Mouse (Mus musculus) CD4-positive, CD25-positive, alpha-beta regulatory T cell, adult 2 months (primary cell): ENCODE data around the gene Ncapd3.

ENCODE experiments used
- DNase-seq: peaks from one replicate; pipeline ENCODE4 v3.0.0-alpha.2; 2012; ENCODE audit warnings: low read depth, low spot score

The Ncapd3 gene

DNA sequence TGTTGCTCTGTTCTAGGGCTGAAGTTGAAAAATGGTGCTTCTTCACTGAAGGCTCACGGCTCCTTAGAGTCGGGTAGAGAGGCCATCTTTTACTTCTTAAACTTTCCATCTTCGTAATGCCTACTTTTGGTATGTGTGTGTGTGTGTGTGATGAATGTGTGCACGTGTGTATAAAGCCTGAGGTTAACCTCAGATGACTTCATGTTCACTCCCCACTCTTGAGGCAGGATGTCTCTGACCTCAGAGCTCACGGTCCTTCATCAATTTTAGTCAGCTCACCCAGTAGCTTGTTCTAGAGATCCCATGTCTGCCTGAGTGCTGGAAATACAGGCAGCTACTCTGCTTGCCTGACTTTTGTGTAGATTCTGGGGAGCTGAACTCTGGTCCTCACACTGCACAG, 13.9 kb downstream of the Ncapd3 start:
- peak; percentile 37 for DNase-seq

GRCm38 (mm10) chr9:27049492-27049891, 19.5 kb downstream of the Ncapd3 start:
- no peak for DNase-seq

GRCm38 (mm10) chr9:27058341-27058740, 28.4 kb downstream of the Ncapd3 start:
- no peak for DNase-seq

DNA sequence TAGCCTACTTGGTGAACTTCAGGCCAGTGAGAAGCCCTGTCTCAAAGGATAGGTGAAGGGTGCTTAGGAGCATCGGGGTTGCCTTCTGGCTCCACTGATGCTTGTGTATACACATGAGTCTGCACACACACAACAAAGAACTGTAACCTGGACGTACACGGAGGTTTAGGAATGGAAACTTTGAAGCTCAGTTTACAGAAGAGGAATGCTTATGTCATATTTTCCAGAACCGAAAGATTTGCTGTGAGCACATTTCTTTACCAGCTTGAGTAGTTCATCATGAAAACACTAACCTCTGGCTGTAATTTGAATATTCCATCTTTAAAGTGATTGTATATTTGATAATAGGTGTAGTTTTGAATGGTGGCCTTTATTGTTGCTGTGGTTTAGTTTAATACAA, 40.9 kb downstream of the Ncapd3 start:
- peak; percentile 4 for DNase-seq

- peak; percentile 4 for DNase-seq
Observed at GRCm38 (mm10) chr9:27074677-27075076, 44.7 kb downstream of the Ncapd3 start.

DNA sequence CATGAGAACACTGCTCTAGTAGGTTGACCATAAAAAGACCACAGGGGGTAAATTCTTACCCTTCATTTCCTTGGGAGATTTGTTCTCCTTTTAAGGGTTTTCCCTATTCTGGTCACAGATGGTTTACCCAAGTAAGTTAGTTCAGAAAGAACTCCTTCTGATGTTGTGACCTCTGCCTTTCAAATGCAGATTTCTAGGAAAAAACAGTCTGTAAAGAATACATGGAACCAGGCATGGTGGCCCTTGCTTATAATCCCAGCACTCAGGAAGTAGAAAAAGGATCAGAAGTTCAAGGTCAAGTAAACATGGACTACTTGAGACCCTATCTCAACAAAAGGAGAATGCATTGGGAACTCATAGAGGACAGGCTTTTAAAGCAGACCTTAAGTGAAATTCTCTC, 45.8 kb downstream of the Ncapd3 start:
- no peak for DNase-seq

DNA sequence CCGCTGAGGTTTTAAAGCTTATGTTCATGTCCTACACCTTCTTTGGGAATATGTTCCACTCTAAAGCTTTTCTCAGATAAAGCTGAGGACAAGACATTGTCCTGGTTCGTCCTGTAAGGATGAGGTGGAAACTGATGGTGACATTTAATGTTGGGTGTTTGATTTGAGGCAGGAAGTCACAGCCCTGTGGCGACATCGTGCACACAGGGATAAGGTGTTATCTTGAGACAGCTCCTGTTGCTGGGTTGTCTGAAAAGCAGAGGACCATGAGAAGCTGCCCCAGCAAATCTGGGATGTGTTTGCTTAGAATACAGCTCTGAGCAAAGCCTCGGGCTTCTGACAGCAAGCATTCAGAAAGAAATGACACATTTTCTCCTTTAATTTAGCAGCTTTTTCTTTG, 56.3 kb downstream of the Ncapd3 start:
- DNase-seq, result no peak

DNA sequence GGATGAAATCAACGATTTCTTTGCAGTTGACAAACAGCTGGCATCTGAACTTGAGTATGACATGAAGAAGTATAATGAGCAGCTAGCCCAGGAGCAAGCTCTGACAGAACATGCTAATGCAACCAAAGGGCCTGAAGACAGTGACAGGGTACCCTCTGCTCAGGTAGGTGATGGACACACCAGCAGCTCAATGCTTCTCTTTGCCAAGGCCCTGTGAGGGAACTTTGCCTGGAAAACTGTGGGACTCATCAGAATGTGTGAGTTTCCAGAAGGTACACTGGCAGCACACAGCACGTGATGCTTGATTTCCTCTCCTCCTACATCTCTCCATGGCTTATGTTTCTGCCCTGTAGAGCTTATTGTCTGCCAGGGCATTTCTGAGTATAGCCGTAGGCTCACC, 57.4 kb downstream of the Ncapd3 start:
- no peak for DNase-seq

DNA sequence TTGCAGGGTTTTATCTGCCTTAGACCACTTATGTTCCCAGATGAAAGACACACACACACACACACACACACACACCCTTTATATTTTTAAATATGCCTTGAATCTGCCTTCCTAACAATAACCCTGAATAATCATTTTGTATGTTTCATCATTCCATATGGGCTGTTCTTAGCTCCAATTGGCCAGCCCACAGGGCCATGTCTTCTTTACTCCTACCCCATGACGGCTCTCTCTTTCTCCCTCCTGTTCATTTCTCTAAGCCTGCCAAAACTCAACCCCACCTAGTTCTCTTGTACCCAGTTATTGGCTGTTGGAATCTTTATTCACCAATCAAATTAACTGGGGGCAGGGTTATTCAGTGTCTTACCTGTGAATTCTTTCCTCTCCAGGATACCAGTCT, 60.2 kb downstream of the Ncapd3 start:
- DNase-seq, result no peak

- DNase-seq, result no peak
Observed at GRCm38 (mm10) chr9:27090801-27091775, 61.1 kb downstream of the Ncapd3 start.

- DNase-seq, result no peak
Observed at GRCm38 (mm10) chr9:27092916-27093315, 62.9 kb downstream of the Ncapd3 start.

DNA sequence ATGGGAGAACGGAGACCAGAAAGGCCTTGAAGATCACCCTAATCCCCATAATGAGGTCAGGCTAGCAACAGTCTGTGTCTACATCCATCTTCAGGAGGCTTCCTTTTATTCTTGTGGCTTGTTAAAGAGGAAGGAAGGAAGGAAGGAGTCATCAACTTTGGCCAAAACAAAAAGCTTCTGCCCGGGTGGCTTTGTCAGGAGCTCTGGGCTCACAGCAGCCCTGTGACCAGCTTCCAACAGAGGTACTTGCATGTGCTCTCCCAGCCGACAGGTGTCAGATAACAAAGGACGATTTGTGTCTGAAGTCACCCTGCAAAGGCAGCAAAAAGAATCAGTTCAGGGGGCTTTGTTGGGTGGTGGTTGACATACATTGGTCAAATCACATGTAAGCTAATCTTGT, 68.1 kb downstream of the Ncapd3 start:
- DNase-seq, result no peak

DNA sequence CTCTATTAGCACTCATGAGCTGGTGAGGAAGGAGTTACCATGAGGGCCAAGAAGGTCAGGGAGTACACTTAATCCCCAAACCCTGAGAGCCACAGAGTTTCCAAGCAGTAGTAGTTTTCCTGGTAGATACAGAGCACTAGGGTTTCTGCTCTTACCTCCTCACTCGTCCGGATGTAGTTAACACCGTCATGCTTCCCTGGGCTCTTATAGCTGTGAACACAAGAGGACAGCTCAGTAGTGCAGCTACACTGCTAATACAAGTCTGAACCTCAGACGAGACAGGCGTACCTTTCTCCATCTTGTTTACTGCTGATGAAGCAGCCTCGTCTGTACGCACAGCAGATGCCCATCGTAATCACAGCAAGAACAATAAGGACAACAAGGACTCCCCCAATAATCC, 68.6 kb downstream of the Ncapd3 start:
- DNase-seq, result no peak

GRCm38 (mm10) chr9:27099474-27099873, 69.5 kb downstream of the Ncapd3 start:
- no peak for DNase-seq

- DNase-seq, result no peak
Observed at GRCm38 (mm10) chr9:27101466-27101865, 71.5 kb downstream of the Ncapd3 start.

DNA sequence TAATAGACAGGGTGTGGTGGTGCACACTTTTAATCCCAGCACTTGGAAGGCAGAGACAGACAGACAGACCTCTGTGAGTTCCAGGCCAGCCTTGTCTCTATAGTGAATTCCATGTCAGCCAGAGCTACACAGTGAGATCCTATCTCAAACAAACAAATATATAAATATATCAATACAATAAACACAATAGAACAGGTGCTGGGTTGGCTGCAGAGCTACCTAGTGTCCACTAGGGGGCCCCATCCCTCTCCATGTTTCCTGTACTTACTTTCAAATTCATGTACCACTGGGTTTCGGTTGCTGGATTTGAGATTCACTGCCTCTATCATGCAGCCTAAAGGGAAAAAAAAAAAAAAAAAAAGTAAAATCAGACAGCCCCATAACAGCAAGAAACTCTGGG, 76.1 kb downstream of the Ncapd3 start:
- DNase-seq, result peak; percentile 52

DNA sequence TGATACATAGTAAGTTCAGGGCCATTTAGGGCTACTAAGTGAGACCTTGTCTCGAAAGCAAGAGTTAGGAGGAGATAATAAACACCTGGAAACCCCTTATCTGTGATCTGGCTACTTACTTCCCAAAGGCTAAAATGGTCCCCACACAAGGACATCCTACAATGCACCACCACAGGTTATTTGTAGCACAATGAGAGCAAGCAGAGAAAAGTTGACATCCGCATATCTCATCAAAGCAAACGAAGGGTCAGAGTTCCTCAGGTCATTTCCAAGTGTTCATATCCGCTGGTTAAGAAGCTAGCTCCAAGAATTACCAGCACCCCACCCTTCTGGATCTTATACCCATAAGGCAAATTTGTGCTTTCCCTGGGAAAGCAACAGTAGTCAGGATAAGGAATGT, 78.5 kb downstream of the Ncapd3 start:
- no peak for DNase-seq

DNA sequence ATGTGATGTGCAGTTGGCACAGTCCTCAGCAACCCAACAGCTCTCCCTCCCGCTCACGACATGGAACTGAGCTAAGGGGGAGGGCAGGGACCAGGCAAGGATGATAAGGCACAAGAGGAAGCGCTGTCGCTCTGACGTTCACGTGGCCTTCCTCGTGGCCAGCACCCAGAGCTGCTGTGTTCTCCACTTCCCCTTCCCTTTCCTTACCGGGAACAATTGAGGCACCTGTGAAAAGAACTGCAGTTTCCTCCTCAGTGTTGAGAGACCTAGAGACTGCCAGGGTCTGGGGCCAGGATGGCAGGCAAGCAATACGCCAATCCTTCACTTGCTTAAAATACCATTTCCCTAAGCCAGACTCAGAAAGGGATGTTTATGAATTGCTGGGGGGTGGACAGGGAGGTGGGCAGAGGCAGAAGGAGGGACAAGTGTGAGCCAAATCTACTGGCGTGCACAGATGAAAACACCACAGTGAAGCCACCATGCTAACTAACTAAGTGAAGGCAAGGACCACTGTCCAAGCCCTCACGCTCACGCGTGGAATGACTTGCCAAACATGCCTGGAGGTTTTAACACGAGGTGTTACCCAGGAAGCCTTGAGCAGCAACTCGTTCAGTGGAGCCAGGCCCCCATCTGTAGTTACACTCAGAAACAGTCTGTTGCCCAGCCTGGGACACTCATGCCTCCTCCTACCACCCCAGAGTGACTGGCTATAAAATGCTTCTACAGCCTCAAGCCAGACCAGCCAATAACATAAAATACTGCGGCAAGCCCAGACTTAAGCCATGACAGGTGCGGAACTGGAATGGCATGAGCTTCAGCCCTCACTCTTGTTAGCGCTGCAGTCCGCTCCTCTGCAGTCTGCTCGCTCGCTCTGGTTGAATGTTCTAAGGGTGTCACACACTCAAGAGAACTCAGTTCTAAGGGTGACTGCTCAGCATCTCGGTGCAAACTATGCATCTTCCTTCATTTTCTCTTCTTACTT, 79.8 kb downstream of the Ncapd3 start:
- no peak for DNase-seq

- no peak for DNase-seq
Observed at GRCm38 (mm10) chr9:27110681-27111080, 80.7 kb downstream of the Ncapd3 start.

DNA sequence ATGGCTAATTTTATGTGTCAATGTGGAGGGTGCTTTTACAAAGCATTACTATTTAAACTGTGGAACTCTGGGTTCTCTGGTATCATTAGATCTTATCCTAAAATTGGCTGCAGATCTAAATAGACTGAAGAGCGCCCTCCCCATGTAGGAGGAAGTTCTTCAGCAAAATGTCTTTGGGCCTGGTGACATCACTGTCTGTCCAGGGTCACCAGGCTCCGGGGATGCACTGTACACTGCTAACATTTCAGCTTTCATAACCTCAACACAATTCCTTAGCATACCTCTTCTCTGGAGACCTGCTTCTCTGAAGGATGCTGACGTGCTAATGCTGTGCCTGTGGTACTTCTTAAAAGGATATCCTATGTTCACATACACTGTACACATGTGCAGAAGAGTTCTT, 81.8 kb downstream of the Ncapd3 start:
- DNase-seq, result no peak

DNA sequence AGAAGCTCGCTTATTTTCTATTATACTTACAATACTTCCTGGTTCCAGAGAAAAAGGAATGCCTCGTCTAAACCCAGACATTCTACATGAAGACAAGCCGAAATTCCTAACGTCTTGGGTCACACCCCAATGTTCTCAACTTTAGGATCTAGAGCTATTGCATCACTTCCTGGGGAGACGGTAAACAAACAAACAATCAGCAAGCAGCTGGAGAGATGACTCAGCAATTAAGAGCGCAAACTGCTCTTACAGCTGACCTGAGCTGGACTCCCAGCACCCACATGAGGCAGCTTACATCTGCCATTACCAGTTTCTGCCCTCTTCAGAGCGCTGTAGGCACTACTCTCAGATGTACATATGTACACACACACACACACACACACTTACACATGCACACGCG, 91.3 kb downstream of the Ncapd3 start:
- DNase-seq, result no peak

GRCm38 (mm10) chr9:27122076-27122475, 92.1 kb downstream of the Ncapd3 start:
- no peak for DNase-seq
